Mouse (Mus musculus): ENCODE measurements around the gene Arhgdib. TPM values are rescaled to one million over a fixed set of nuclear protein-coding genes. Genes with fewer than 3 reads are reported as not detected.

The Arhgdib gene
- polyA plus RNA-seq, 1 experiment from 2014 or later = 16.6 TPM

DNA sequence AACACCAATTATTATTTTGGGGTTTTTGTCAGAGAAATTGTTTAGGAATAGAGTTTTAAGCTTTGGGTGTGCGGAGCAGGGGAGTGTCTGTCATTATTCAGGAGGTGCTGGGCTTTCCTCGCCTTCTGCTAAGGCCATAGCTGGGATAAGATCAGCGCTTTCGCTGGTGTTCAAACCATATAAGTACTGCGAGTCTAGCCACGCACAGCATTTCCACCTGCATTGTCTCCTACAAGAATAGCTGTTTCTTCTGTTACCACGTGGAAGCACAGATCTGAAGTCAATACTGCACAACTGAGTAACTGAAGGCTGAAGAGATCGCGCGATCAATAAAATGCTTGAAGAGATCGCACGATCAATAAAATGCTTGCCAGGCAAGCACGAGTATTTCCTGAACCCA lies 10.5 kb downstream of the Arhgdib start:
- Histone ChIP-seq H3K4me1 (replicated peaks) (peaks cover 3% of the 10 kb centered on the region), H3K27ac (replicated peaks) (no peak overlapping the region; the same call in 1 of the 2 replicates), H3K4me2 (no peak overlapping the region), H3K9me3 (no peaks in the 10 kb centered on the region), H3K4me3 (no peak overlapping the region), H3K9ac (no peak overlapping the region), H3K36me3 (no peaks in the 10 kb centered on the region), H3K27me3 (no peaks in the 10 kb centered on the region)
- no peak for ATAC-seq (ENCODE audit: low read depth)
- WGBS = 89% methylated on average over 13 of the region's 13 CpGs

DNA sequence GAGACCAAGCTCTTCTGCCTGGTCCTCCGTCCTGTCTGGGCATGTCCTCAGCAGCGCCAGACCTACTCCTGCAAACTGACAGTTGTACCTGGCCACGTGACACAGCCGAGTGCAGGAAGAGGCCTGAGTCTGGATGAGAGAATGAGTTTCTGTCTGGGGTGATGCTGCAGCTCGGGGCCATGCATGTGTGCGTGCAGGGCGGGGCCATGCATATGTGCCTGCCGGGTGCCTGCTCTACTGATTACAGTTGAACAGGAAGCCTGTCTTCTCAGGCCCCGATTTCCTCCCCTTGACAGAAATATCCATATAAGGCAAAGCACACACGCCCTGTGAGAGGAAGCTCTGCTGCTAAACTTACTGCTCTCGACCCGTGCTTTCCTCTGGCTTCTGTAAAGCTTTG lies 11.0 kb downstream of the Arhgdib start:
- Histone ChIP-seq H3K9me3 (no peaks in the 10 kb centered on the region), H3K4me3 (no peak overlapping the region), H3K27ac (replicated peaks) (no peak overlapping the region; the same call in 1 of the 2 replicates), H3K9ac (0 out of 2 replicates have a peak overlapping the region, but pooled peaks have one; percentile 1), H3K36me3 (no peaks in the 10 kb centered on the region), H3K4me2 (no peak overlapping the region), H3K27me3 (no peaks in the 10 kb centered on the region), H3K4me1 (replicated peaks) (peaks cover 3% of the 10 kb centered on the region)
- ATAC-seq (ENCODE audit: low read depth) = no peak
- 56% methylated on average over 12 of the region's 12 CpGs for WGBS

DNA sequence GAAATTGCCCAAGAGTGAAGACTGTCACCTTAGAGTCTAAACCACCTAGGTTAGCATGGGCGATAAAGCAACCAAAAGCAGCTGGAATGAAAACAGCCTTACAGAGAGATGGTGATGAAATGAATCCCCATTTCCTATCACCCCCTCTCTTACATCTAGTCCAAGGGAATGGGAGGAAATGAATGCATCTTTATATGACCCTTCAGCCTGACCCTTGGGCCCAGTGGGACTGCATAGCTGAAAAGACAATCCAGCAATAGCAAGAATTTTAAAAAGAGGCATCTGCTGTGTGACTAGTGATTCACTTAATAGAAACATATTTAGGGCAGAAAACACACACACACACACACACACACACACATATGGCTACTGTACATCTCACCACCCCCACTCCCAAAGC lies 14.1 kb downstream of the Arhgdib start:
- no peak for ATAC-seq (ENCODE audit: low read depth)
- Histone ChIP-seq H3K27ac (replicated peaks) (no peak overlapping the region), H3K9me3 (no peaks in the 10 kb centered on the region), H3K4me3 (no peak overlapping the region), H3K9ac (no peak overlapping the region), H3K4me1 (replicated peaks) (peaks cover 3% of the 10 kb centered on the region; the same call in 1 of the 2 replicates), H3K36me3 (no peaks in the 10 kb centered on the region), H3K27me3 (no peaks in the 10 kb centered on the region), H3K4me2 (no peak overlapping the region)
- WGBS = 91% methylated on average over 1 of the region's 1 CpGs

DNA sequence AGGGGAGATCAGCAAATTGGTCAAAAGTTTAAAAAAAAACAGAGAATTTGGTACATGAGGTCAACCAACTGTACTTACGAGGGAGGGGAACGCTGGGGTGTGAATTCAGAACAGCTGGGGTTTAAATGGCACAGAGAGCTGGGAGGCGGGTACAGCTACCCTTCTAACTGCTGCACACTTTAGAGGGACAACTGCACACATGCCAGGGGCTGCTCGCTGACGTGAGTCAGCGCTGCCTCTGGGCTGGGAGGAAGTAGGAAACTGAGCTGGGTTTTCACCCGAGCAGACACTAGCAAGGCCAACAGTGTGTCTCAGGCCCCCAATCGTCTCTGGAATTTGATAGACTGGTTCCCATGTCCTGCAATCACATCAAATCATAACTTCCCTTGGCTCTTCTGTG lies 16.6 kb downstream of the Arhgdib start:
- no peak for ATAC-seq (ENCODE audit: low read depth)
- H3K4me2 ChIP-seq = no peak overlapping the region
- no peaks in the 10 kb centered on the region for H3K36me3 ChIP-seq
- no peak overlapping the region for H3K9ac ChIP-seq
- no peak overlapping the region for H3K27ac ChIP-seq (replicated peaks)
- H3K9me3 ChIP-seq = no peaks in the 10 kb centered on the region
- H3K4me1 ChIP-seq (replicated peaks) = no peaks in the 10 kb centered on the region
- no peak overlapping the region for H3K4me3 ChIP-seq
- WGBS = 83% methylated on average over 8 of the region's 8 CpGs
- no peaks in the 10 kb centered on the region for H3K27me3 ChIP-seq

DNA sequence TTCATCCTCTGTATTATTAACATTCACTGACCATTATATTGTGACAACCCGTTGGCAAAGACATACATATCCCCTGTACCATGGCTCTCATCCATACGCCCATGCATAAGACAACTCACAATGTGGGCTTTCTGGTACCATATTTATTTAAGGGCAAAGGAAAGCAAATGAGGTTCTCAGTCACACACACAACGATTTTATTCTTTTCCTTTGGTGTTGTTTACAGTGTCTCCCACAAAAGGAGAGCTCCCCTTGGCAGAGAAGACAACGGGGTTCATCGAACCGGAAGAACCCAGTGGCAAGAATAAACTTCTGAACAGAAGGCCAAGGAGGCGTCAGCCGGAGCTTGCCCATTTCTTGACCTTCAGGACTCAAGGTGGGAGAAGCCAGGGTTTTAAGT lies 18.2 kb downstream of the Arhgdib start, which contains the start of gene Pde6h:
Gene Pde6h (plus strand): TSS at position 301 of the 400 bp plus-strand sequence.
- Histone ChIP-seq H3K4me3 (no peak within 1 kb of the TSS), H3K9ac (no peak within 1 kb of the TSS), H3K4me2 (no peak within 1 kb of the TSS), H3K27ac (replicated peaks) (no peak within 1 kb of the TSS), H3K4me1 (replicated peaks) (no peaks in the 10 kb centered on the region), H3K27me3 (no peaks in the 10 kb centered on the region), H3K36me3 (no peaks in the 10 kb centered on the region), H3K9me3 (no peaks in the 10 kb centered on the region)
- WGBS = 87% methylated on average over 8 of the region's 8 CpGs
- no peak for ATAC-seq (ENCODE audit: low read depth)

DNA sequence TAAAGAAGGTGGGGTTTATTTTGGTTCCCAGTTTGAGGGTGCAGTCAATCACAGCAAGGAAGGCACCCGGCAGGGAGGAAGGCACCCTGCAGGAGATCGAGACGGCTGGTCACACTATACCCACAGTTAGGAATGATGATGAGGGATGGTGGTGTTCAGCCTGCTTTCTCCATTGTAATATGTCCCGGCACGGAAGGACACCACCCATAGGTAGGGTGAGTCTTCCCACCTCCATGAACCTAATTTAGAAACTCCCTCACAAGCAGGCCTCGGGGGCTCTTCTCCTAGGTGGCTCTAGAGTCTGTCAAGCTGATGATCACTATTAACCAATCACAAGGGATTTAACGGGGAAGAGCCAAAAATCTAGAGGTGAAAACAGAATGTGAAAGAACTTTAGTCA lies 18.8 kb downstream of the Arhgdib start:
- H3K36me3 ChIP-seq = no peaks in the 10 kb centered on the region
- H3K27me3 ChIP-seq = no peaks in the 10 kb centered on the region
- no peaks in the 10 kb centered on the region for H3K9me3 ChIP-seq
- no peaks in the 10 kb centered on the region for H3K4me1 ChIP-seq (replicated peaks)
- H3K27ac ChIP-seq (replicated peaks) = no peak overlapping the region
- no peak overlapping the region for H3K4me3 ChIP-seq
- no peak overlapping the region for H3K4me2 ChIP-seq
- no peak for ATAC-seq (ENCODE audit: low read depth)
- no peak overlapping the region for H3K9ac ChIP-seq
- 89% methylated on average over 7 of the region's 7 CpGs for whole genome bisulfite sequencing

DNA sequence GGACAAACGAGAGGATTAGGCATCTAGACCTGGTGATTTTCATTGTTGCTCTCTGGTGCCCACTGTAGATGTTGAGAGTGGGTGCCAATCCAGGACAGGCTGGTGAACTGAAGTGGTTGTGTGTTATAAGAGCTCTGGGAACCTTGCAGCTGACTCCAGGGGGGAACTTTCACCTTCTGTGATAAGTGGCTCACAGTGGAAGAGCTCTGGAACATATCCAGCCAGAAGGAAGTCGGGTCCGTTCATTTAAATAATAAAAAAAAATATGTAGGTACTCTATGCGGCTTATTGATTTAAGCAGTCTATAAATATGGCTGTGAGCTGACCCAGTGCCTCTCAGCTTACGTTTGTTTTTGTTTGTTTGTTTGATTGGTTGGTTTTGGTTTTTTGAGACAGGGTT lies 19.6 kb downstream of the Arhgdib start, which contains the start of gene Erp27:
Gene Erp27 (minus strand): TSS at position 101 of the 400 bp plus-strand sequence.
- no peak within 1 kb of the TSS for H3K4me2 ChIP-seq
- no peak within 1 kb of the TSS for H3K4me3 ChIP-seq
- 83% methylated on average over 5 of the region's 5 CpGs for whole genome bisulfite sequencing
- H3K9me3 ChIP-seq = no peaks in the 10 kb centered on the region
- H3K27ac ChIP-seq (replicated peaks) = no peak within 1 kb of the TSS
- H3K4me1 ChIP-seq (replicated peaks) = no peaks in the 10 kb centered on the region
- H3K36me3 ChIP-seq = no peaks in the 10 kb centered on the region
- H3K9ac ChIP-seq = no peak within 1 kb of the TSS
- no peak for ATAC-seq (ENCODE audit: low read depth)
- no peaks in the 10 kb centered on the region for H3K27me3 ChIP-seq

DNA sequence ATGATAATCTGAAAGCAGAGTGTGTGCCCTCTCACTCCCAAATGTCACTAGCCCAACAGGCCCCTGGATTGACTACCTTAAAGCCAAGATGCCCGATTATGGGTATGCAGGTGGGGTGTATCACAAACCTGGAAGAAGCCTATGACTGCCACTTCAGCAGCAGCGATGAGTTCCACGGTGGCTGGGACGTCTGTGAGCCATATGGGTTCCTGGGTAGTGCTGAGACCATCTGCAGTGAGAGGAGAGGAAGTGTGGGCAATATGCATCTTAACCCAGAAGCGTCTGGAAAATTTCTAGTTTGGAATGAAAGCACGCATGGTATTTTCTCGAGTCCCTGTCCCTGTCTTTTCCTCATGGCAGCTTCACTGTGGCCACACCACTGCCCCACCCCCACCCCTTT lies 20.1 kb downstream of the Arhgdib start:
- Histone ChIP-seq H3K9me3 (no peaks in the 10 kb centered on the region), H3K4me1 (replicated peaks) (no peaks in the 10 kb centered on the region), H3K4me3 (no peak overlapping the region), H3K27ac (replicated peaks) (no peak overlapping the region), H3K4me2 (no peak overlapping the region), H3K9ac (no peak overlapping the region), H3K36me3 (no peaks in the 10 kb centered on the region), H3K27me3 (no peaks in the 10 kb centered on the region)
- ATAC-seq (ENCODE audit: low read depth) = no peak
- 84% methylated on average over 7 of the region's 7 CpGs for WGBS

DNA sequence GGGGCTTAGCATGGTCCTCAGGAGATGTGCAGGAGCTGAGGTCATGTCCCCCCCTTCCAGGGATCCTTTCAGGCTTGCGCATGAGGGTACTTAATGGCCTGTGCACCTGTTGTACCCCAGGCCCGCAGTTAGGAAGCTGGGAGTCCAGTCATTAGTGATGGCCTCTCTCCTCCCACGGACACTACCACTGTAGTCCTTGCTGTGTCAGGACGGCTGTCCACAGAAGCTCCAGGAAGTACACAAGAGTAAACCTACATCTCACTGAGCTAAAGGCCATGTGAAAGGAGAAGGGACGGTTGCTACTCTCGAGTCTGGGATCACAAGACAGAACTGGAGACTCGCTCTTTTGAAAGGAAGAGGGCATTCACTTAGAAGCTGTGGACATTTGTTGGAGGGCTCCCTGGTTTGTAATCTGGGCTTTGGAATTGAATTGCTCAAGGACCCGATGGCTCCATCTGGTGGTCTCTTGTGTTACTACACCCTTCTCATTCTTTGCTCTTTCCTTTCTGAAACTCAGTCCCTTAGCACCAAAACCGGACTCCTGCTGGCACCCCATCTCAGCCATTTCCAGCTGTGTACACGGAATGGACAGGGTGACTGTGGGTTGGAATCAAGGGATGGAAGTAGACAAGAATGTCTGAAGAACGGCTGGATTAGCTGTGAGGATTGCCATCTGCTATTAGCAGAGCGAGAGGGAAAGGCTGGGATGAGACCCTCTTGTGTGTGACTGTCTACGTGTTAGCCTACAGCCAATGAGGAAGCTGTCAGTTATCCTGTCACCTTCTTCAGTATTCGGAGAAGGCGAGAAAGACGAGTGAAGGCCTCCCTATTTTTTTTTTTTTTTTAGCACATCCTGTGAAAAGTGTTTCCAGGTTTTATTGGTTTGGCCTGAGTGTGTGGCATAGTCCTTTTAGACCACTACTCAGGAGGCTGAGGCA lies 21.1 kb downstream of the Arhgdib start:
- no peak overlapping the region for H3K27ac ChIP-seq (replicated peaks)
- no peak overlapping the region for H3K4me2 ChIP-seq
- H3K9me3 ChIP-seq = no peaks in the 10 kb centered on the region
- H3K4me1 ChIP-seq (replicated peaks) = no peaks in the 10 kb centered on the region
- no peak overlapping the region for H3K4me3 ChIP-seq
- ATAC-seq (ENCODE audit: low read depth) = no peak; the same call in 1 of the 2 replicates
- no peaks in the 10 kb centered on the region for H3K36me3 ChIP-seq
- H3K27me3 ChIP-seq = no peaks in the 10 kb centered on the region
- no peak overlapping the region for H3K9ac ChIP-seq
- 43% methylated on average over 16 of the region's 16 CpGs for WGBS

DNA sequence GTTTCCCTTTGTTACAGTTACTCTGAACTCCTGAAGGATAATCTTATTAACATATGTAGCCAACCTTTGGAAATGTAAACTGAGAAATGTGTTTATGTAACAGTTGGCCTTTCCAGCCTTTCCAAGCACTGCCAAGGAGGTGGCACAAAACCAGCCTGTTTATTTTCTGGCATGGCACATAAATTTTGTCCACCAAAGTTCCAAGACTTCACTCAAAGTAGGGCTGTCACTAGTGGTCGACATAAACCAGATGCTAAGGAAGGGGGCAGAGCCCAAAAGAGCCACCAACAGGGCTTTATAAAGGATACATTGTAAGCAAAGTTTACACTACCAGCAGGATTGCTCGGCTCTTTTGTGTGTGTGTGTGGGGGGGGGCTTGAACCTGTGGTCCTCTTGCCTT lies 23.8 kb downstream of the Arhgdib start:
- Histone ChIP-seq H3K27me3 (0 out of 2 replicates have a peak, but pooled peaks cover 5% of the 10 kb centered on the region), H3K9me3 (no peaks in the 10 kb centered on the region), H3K9ac (no peak overlapping the region), H3K27ac (replicated peaks) (no peak overlapping the region), H3K4me2 (no peak overlapping the region), H3K36me3 (no peaks in the 10 kb centered on the region), H3K4me1 (replicated peaks) (peaks cover 8% of the 10 kb centered on the region), H3K4me3 (no peak overlapping the region)
- WGBS = 2% methylated on average over 2 of the region's 2 CpGs
- ATAC-seq (ENCODE audit: low read depth) = no peak

DNA sequence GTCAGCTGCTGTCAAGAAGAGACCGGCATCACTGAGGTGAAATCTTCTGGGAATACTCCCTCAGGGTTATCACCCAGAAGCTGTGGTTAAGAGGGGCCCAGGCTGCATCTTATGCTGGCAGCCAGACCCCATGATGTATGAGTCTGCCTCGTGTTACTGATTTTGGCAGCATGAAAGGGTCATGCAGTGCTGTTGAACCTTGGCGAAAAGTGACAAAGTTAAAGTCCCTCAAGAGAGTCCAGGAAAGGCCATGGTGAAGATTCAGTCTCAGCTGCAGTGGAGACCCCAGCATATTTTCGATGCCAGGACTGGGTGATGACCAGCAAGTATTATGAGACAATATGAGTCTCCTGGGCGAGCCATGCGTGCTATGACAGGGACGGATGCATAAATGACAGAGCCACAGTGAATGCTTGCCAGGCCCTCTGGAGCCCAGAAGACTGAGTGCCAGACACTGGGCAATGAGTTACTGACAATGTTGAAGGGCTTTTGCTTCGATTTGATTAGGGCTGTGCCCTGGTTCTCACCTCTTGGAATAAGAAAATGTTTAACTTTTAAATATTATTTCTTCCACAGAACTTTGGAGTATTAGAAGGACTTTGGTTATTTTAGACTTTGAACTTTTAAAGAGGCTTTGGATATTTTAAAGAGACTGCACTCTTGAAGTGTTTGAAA lies 25.8 kb downstream of the Arhgdib start:
- Histone ChIP-seq H3K27ac (replicated peaks) (no peak overlapping the region), H3K9me3 (no peaks in the 10 kb centered on the region), H3K4me2 (no peak overlapping the region), H3K4me3 (no peak overlapping the region), H3K27me3 (0 out of 2 replicates have a peak, but pooled peaks cover 5% of the 10 kb centered on the region), H3K36me3 (no peaks in the 10 kb centered on the region), H3K9ac (no peak overlapping the region), H3K4me1 (replicated peaks) (peaks cover 8% of the 10 kb centered on the region)
- 86% methylated on average over 8 of the region's 8 CpGs for WGBS
- no peak for ATAC-seq (ENCODE audit: low read depth)

DNA sequence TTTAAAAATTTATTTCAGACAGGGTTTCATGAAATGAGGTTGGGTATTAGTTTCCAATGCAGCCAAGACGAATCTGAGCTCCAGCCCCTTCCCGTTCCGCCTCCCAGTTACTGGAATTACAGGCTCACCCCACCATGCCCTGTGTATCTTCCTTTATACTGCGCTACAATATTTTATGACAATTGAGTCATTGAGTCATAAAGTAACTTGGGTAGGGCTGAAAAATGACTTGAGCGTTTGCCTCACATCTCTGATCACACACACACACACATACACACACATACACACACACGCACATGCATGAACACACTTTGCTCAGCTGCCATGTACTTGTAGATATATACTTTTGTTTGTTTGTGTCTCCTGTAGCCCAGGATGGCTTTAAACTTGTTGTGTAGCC lies 27.5 kb downstream of the Arhgdib start:
- Histone ChIP-seq H3K27ac (replicated peaks) (no peak overlapping the region), H3K9me3 (no peaks in the 10 kb centered on the region), H3K36me3 (no peaks in the 10 kb centered on the region), H3K27me3 (0 out of 2 replicates have a peak, but pooled peaks cover 5% of the 10 kb centered on the region), H3K4me1 (replicated peaks) (peaks cover 8% of the 10 kb centered on the region), H3K4me3 (no peak overlapping the region), H3K4me2 (no peak overlapping the region), H3K9ac (no peak overlapping the region)
- WGBS = 92% methylated on average over 6 of the region's 6 CpGs
- ATAC-seq (ENCODE audit: low read depth) = no peak
